Mouse (Mus musculus) stomach, embryonic 14.5 days (tissue): Measurements from ENCODE around the gene Padi2. TPM values are rescaled to one million over a fixed set of nuclear protein-coding genes. Genes with fewer than 3 reads are reported as not detected.
A peak's percentile ranks its signal among the peaks of the same experiment; 100 is the strongest.

ENCODE experiments used
- ATAC-seq: fragments of 200-750 bp; cut with Nextera tagmentation; 2 replicates; pipeline ENCODE4 v1.8.0; 2017; ENCODE audit warnings: low read depth, moderate TSS enrichment; ENCODE audit not compliant: insufficient number of reproducible peaks, insufficient read depth, low FRiP score
- H3K27ac ChIP-seq: fragments of 300-500 bp; sonication (generic); 2 replicates; pipeline ENCODE4 v1.5.1; 2014; ENCODE audit warnings: mild to moderate bottlenecking, low read length, moderate library complexity, mixed read lengths
- H3K27me3 ChIP-seq: fragments of 300-500 bp; sonication (generic); 2 replicates; pipeline ENCODE4 v1.6.1; 2014; ENCODE audit warnings: low read length, control low read depth, mixed read lengths; ENCODE audit not compliant: control insufficient read depth, insufficient read depth
- H3K36me3 ChIP-seq: fragments of 300-500 bp; sonication (generic); 2 replicates; pipeline ENCODE4 v1.6.1; 2014; ENCODE audit warnings: mild to moderate bottlenecking, control low read depth, low read length, moderate library complexity, mixed read lengths; ENCODE audit not compliant: control insufficient read depth, insufficient read depth
- H3K4me1 ChIP-seq: fragments of 300-500 bp; sonication (generic); 2 replicates; pipeline ENCODE4 v1.6.1; 2014; ENCODE audit warnings: low read length, control low read depth, mixed read lengths; ENCODE audit not compliant: control insufficient read depth, insufficient read depth
- H3K4me2 ChIP-seq: fragments of 300-500 bp; sonication (generic); replicated peaks from 2 replicates; pipeline ENCODE4 v1.6.1; 2014; ENCODE audit warnings: low read depth, low read length, control low read depth
- H3K4me3 ChIP-seq: fragments of 300-500 bp; sonication (generic); 2 replicates; pipeline ENCODE4 v1.5.1; 2014; ENCODE audit warnings: low read depth, low read length, control low read depth
- H3K9ac ChIP-seq: fragments of 300-500 bp; sonication (generic); replicated peaks from 2 replicates; pipeline ENCODE4 v1.6.1; 2014; ENCODE audit warnings: low read depth, mild to moderate bottlenecking, control low read depth, low read length, moderate library complexity, mixed read lengths
- H3K9me3 ChIP-seq: fragments of 300-500 bp; sonication (generic); 2 replicates; pipeline ENCODE4 v1.6.1; 2016; ENCODE audit warnings: low read depth, low read length, control low read depth; ENCODE audit not compliant: control insufficient read depth
- WGBS: fragments of 180-500 bp; shearing (Covaris S2); extraction: QIAGEN DNeasy Blood & Tissue Kit; methylation state at CpG from one replicate; pipeline ENCODE4 v1.1.7; 2014; 5-methylcytosine and 5-hydroxymethylcytosine counted together
- polyA plus RNA-seq: library from polyadenylated mRNA; unstranded; fragments of >200 nt; fragmentation: Nextera tagmentation; extraction: Ambion mirVana; gene quantifications from 2 replicates; pipeline ENCODE4 v1.2.1, GENCODE M21; 2014

The Padi2 gene
- polyA plus RNA-seq, 1 experiment from 2014 or later = 1.5 TPM

GRCm38 (mm10) chr4:140919974-140920836 is 14.1 kb downstream of the Padi2 start:
- no peak for ATAC-seq
- Histone ChIP-seq H3K4me1 (no peaks in the 10 kb centered on the region), H3K4me2 (no peak overlapping the region), H3K9ac (no peak overlapping the region), H3K36me3 (no peaks in the 10 kb centered on the region), H3K4me3 (no peak overlapping the region), H3K27ac (no peak overlapping the region), H3K9me3 (no peaks in the 10 kb centered on the region), H3K27me3 (no peaks in the 10 kb centered on the region)
- WGBS = 50% methylated on average over 11 of the region's 11 CpGs

- Histone ChIP-seq H3K27ac (no peak overlapping the region), H3K9me3 (no peaks in the 10 kb centered on the region), H3K9ac (no peak overlapping the region), H3K36me3 (no peaks in the 10 kb centered on the region), H3K27me3 (no peaks in the 10 kb centered on the region), H3K4me1 (no peaks in the 10 kb centered on the region), H3K4me3 (no peak overlapping the region), H3K4me2 (no peak overlapping the region)
- WGBS = 85% methylated on average over 5 of the region's 5 CpGs
- ATAC-seq = no peak
Observed at GRCm38 (mm10) chr4:140922508-140922907, 16.4 kb downstream of the Padi2 start.

- no peaks in the 10 kb centered on the region for H3K9me3 ChIP-seq
- no peaks in the 10 kb centered on the region for H3K27me3 ChIP-seq
- no peak overlapping the region for H3K4me3 ChIP-seq
- H3K4me2 ChIP-seq = no peak overlapping the region
- no peak for ATAC-seq
- no peaks in the 10 kb centered on the region for H3K4me1 ChIP-seq
- H3K9ac ChIP-seq = no peak overlapping the region
- H3K36me3 ChIP-seq = no peaks in the 10 kb centered on the region
- 53% methylated on average over 8 of the region's 8 CpGs for WGBS
- no peak overlapping the region for H3K27ac ChIP-seq
Observed at GRCm38 (mm10) chr4:140925648-140926047, 19.5 kb downstream of the Padi2 start.

DNA sequence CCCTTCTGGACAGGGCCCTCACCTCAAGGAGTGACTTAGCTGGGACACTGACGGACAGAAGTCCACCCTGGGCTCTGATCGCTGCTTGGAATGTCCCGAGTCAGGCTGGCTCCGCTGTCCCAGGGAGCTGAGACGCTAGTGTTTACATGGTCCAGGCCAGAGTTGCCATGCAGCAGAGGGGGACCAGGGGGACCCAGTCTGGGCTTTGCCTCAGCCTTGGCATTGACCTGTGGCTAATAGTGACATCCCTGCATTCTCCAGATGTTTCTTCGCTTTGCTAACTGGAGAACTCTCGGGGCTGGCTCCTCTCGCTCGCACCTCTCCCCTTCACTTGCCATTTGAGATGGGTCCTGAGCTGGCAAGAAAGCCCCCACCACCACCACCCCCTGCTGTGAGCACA is 22.2 kb downstream of the Padi2 start:
- Histone ChIP-seq H3K36me3 (no peaks in the 10 kb centered on the region), H3K4me2 (no peak overlapping the region), H3K9me3 (no peaks in the 10 kb centered on the region), H3K4me3 (no peak overlapping the region), H3K9ac (no peak overlapping the region), H3K27me3 (no peaks in the 10 kb centered on the region), H3K4me1 (no peaks in the 10 kb centered on the region), H3K27ac (no peak overlapping the region)
- 68% methylated on average over 9 of the region's 9 CpGs for WGBS
- ATAC-seq = no peak

DNA sequence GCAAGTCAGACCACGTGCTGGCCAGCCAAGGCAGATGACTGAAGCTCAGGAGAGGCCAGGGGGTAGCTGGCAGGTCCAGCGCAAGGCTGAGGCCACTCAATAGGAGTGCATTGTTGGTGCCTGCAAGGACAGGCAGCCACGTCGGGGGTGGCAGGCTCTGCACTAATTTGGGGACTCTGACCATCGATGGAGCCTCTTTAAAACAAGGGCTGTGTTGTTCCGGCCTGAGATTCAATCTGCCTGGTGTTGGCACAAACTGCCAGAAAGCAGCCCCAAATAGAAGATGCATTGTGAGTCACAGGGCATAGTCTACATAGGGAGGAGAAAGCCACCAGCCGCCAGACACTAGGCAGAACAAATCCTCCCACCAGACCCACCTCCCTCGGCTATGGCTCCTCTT is 23.6 kb downstream of the Padi2 start:
- no peak for ATAC-seq
- no peak overlapping the region for H3K27ac ChIP-seq
- 65% methylated on average over 8 of the region's 8 CpGs for WGBS

GRCm38 (mm10) chr4:140930900-140931470 is 24.8 kb downstream of the Padi2 start:
- Histone ChIP-seq H3K27ac (peak overlapping the region; percentile 63; the same call in 1 of the 2 replicates), H3K36me3 (no peaks in the 10 kb centered on the region), H3K4me1 (no peaks in the 10 kb centered on the region), H3K9ac (no peak overlapping the region), H3K4me2 (no peak overlapping the region), H3K9me3 (no peaks in the 10 kb centered on the region), H3K4me3 (no peak overlapping the region), H3K27me3 (no peaks in the 10 kb centered on the region)
- ATAC-seq = no peak; the same call in 1 of the 2 replicates
- WGBS = 57% methylated on average over 10 of the region's 10 CpGs

More for the DNA sequence above, 23.6 kb downstream of the Padi2 start:
- no peak overlapping the region for H3K9ac ChIP-seq
- H3K27me3 ChIP-seq = no peaks in the 10 kb centered on the region
- no peaks in the 10 kb centered on the region for H3K4me1 ChIP-seq
- H3K9me3 ChIP-seq = no peaks in the 10 kb centered on the region
- no peaks in the 10 kb centered on the region for H3K36me3 ChIP-seq
- H3K4me2 ChIP-seq = no peak overlapping the region
- no peak overlapping the region for H3K4me3 ChIP-seq

GRCm38 (mm10) chr4:140935643-140936042 is 29.5 kb downstream of the Padi2 start:
- WGBS = 73% methylated on average over 9 of the region's 9 CpGs
- no peak for ATAC-seq

GRCm38 (mm10) chr4:140944356-140944755 is 38.2 kb downstream of the Padi2 start:
- ATAC-seq = no peak
- no peaks in the 10 kb centered on the region for H3K4me1 ChIP-seq

More at GRCm38 (mm10) chr4:140935643-140936042, 29.5 kb downstream of the Padi2 start:
- Histone ChIP-seq H3K36me3 (no peaks in the 10 kb centered on the region), H3K9ac (no peak overlapping the region), H3K27ac (no peak overlapping the region), H3K4me3 (no peak overlapping the region), H3K4me2 (no peak overlapping the region), H3K9me3 (no peaks in the 10 kb centered on the region), H3K27me3 (no peaks in the 10 kb centered on the region), H3K4me1 (no peaks in the 10 kb centered on the region)

More at GRCm38 (mm10) chr4:140944356-140944755, 38.2 kb downstream of the Padi2 start:
- Histone ChIP-seq H3K4me2 (no peak overlapping the region), H3K9ac (no peak overlapping the region), H3K9me3 (no peaks in the 10 kb centered on the region), H3K36me3 (no peaks in the 10 kb centered on the region), H3K27ac (no peak overlapping the region), H3K27me3 (no peaks in the 10 kb centered on the region), H3K4me3 (no peak overlapping the region)
- 88% methylated on average over 12 of the region's 12 CpGs for WGBS
